Mouse (Mus musculus): ENCODE measurements around the gene Kcnf1. TPM values are rescaled to one million over a fixed set of nuclear protein-coding genes. Genes with fewer than 3 reads are reported as not detected.
"Not testable (repeated sequence)": the region's sequence is repeated elsewhere in the genome, so short reads cannot be mapped to it uniquely, and the experiment has no call there.

The Kcnf1 gene
- total and polyA plus RNA-seq, 2 experiments: not detected

- TF ChIP-seq POLR2A (IDR thresholded peaks at IDR 0.05; ENCODE audit: extremely low read depth, insufficient read depth, low read length): no peak
- TF ChIP-seq CTCF (IDR thresholded peaks at IDR 0.05; ENCODE audit: low read depth, low read length): no peak
- no peak overlapping the region for H3K27ac ChIP-seq (replicated peaks; ENCODE audit: insufficient read depth, low read depth, low read length)
- DNase-seq (ENCODE audit: extremely low read depth, low read depth, low spot score): no peak
- H3K4me3 ChIP-seq (ENCODE audit: insufficient read depth, low read depth, low read length): no peak overlapping the region
- no peaks in the 10 kb centered on the region for H3K79me2 ChIP-seq (ENCODE audit: control insufficient read depth, insufficient read depth, low read length)
- no peaks in the 10 kb centered on the region for H3K27me3 ChIP-seq (ENCODE audit: control insufficient read depth, insufficient read depth, low read length)
- no peaks in the 10 kb centered on the region for H3K4me1 ChIP-seq (ENCODE audit: control insufficient read depth, insufficient read depth, low read length)
- 74% methylated on average over 8 of the region's 8 CpGs for WGBS
- no peaks in the 10 kb centered on the region for H3K36me3 ChIP-seq (ENCODE audit: control insufficient read depth, insufficient read depth, low read length)
- no peak overlapping the region for H3K9ac ChIP-seq (ENCODE audit: low read depth, low read length)
Measured at GRCm38 (mm10) chr12:17132243-17132642, 44.4 kb downstream of the Kcnf1 start.

DNA sequence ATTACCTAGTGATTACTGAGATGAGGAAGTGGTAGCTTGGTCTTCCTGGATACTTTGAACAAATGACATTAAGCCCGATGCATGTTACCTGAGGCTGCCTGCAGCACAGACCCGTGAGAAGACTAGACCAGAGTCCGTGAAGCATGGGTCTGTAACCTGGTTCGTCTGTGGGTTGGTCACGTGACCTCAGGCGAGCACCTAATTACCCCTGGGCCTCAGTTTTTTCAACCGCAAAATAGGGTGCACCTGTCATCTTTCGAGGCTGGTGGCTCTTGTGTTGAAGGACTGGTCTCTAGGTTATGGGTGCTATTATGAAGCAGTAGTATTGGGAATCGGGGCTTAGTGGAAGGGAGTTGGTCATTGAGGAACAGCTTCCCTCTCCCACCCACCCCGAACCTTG is 45.1 kb downstream of the Kcnf1 start:
- no peak for DNase-seq (ENCODE audit: extremely low read depth, low read depth, low spot score)
- Histone ChIP-seq H3K9ac (ENCODE audit: low read depth, low read length) (no peak overlapping the region), H3K36me3 (ENCODE audit: control insufficient read depth, insufficient read depth, low read length) (no peaks in the 10 kb centered on the region), H3K79me2 (ENCODE audit: control insufficient read depth, insufficient read depth, low read length) (no peaks in the 10 kb centered on the region), H3K27me3 (ENCODE audit: control insufficient read depth, insufficient read depth, low read length) (no peaks in the 10 kb centered on the region), H3K27ac (replicated peaks; ENCODE audit: insufficient read depth, low read depth, low read length) (no peak overlapping the region), H3K4me1 (ENCODE audit: control insufficient read depth, insufficient read depth, low read length) (no peaks in the 10 kb centered on the region), H3K4me3 (ENCODE audit: insufficient read depth, low read depth, low read length) (no peak overlapping the region)
- 82% methylated on average over 10 of the region's 10 CpGs for WGBS
- TF ChIP-seq POLR2A (IDR thresholded peaks at IDR 0.05; ENCODE audit: extremely low read depth, insufficient read depth, low read length): no peak
- no peak for TF ChIP-seq CTCF (IDR thresholded peaks at IDR 0.05; ENCODE audit: low read depth, low read length)

DNA sequence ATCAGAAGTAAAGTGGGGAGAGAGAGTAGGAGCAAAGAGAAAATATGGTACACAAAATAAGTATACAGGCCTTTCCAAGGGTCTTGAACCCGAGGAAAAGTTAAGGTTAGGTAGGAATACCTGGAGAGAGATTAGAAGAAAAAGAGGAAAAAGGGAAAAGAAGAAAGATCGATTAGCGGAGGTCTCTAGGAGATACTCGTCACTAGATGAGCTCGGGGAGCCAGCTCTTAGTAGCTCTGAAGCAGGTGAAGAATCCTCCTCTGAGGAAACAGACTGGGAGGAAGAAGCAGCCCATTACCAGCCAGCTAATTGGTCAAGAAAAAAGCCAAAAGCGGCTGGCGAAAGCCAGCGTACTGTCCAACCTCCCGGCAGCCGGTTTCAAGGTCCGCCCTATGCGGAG is 53.8 kb downstream of the Kcnf1 start:
- not testable (repeated sequence) for H3K27me3 ChIP-seq (ENCODE audit: control insufficient read depth, insufficient read depth, low read length); H3K4me3 ChIP-seq (ENCODE audit: insufficient read depth, low read depth, low read length); H3K36me3 ChIP-seq (ENCODE audit: control insufficient read depth, insufficient read depth, low read length); H3K4me1 ChIP-seq (ENCODE audit: control insufficient read depth, insufficient read depth, low read length); H3K79me2 ChIP-seq (ENCODE audit: control insufficient read depth, insufficient read depth, low read length); H3K9ac ChIP-seq (ENCODE audit: low read depth, low read length); DNase-seq (ENCODE audit: extremely low read depth, low read depth, low spot score); H3K27ac ChIP-seq (replicated peaks; ENCODE audit: insufficient read depth, low read depth, low read length)
- 98% methylated on average over 11 of the region's 12 CpGs for whole genome bisulfite sequencing

Other genes starting within 250 kb of the Kcnf1 start
- 0.92 and 1.8 TPM in 2 replicates for gene Pqlc3, start 176.5 kb downstream of the Kcnf1 start, total RNA-seq (2014; rRNA removed)
- gene Pqlc3, start 176.5 kb downstream of the Kcnf1 start, polyA plus RNA-seq (2012; rRNA removed): 0.34 and 0.41 TPM in 2 replicates
- gene 2410004P03Rik, start 165.2 kb downstream of the Kcnf1 start, total RNA-seq (2014; rRNA removed): not detected in 2 replicates
- not detected in 2 replicates for gene 2410004P03Rik, start 165.2 kb downstream of the Kcnf1 start, polyA plus RNA-seq (2012; rRNA removed)
- gene Pdia6, start 89.7 kb upstream of the Kcnf1 start, total RNA-seq (2014; rRNA removed): 224 and 226 TPM in 2 replicates
- gene Pdia6, start 89.7 kb upstream of the Kcnf1 start, polyA plus RNA-seq (2012; rRNA removed): 89.1 and 95.4 TPM in 2 replicates
- not detected in 2 replicates for gene Atp6v1c2, start 152.5 kb upstream of the Kcnf1 start, total RNA-seq (2014; rRNA removed)
- gene Atp6v1c2, start 152.5 kb upstream of the Kcnf1 start, polyA plus RNA-seq (2012; rRNA removed): not detected in 2 replicates
- gene Nol10, start 171.6 kb upstream of the Kcnf1 start, total RNA-seq (2014; rRNA removed): 1.3 and 1.8 TPM in 2 replicates
- 1.8 and 2.3 TPM in 2 replicates for gene Nol10, start 171.6 kb upstream of the Kcnf1 start, polyA plus RNA-seq (2012; rRNA removed)

Measured in liver, adult 2 months (tissue).